Mouse (Mus musculus) gastrocnemius, adult 8-10 months (tissue): Measurements from ENCODE around the gene Agl. TPM values are rescaled to one million over a fixed set of nuclear protein-coding genes. Genes with fewer than 3 reads are reported as not detected.
"Not testable (repeated sequence)": the region's sequence is repeated elsewhere in the genome, so short reads cannot be mapped to it uniquely, and the experiment has no call there.

Source experiments
- DNase-seq, 2 experiments: peaks; one replicate each; pipeline ENCODE4 v3.0.0; 2022; ENCODE audit warnings: low spot score in 2 of 2
- total RNA-seq, 4 experiments: library from RNA; stranded (reverse); gene quantifications; 2 replicates each; pipeline ENCODE4 v1.2.4; 2022

Gene Agl
- total RNA-seq, 4 experiments from 2014 or later, result 785 to 946 (median 837) TPM

- DNase-seq, result no peak
These were observed 59.4 kb downstream of the Agl start for GRCm38 (mm10) chr3:116748391-116749170.

GRCm38 (mm10) chr3:116747648-116748047 is 60.3 kb downstream of the Agl start:
- not testable (repeated sequence) for DNase-seq

GRCm38 (mm10) chr3:116740963-116741362 is 67.0 kb downstream of the Agl start:
- no peak for DNase-seq

GRCm38 (mm10) chr3:116740106-116740505 is 67.9 kb downstream of the Agl start:
- DNase-seq, result no peak

GRCm38 (mm10) chr3:116737326-116737731 is 70.6 kb downstream of the Agl start:
- no peak for DNase-seq

- DNase-seq, result no peak
These were observed 78.3 kb downstream of the Agl start for GRCm38 (mm10) chr3:116729483-116730174.

- no peak for DNase-seq
These were observed 81.2 kb downstream of the Agl start for GRCm38 (mm10) chr3:116726807-116727206.

GRCm38 (mm10) chr3:116723496-116724481 is 84.2 kb downstream of the Agl start:
- no peak for DNase-seq

GRCm38 (mm10) chr3:116722980-116723379 is 85.0 kb downstream of the Agl start:
- DNase-seq, result no peak

- no peak for DNase-seq
These were observed 89.0 kb downstream of the Agl start for GRCm38 (mm10) chr3:116718951-116719350.

GRCm38 (mm10) chr3:116713031-116713430 is 94.9 kb downstream of the Agl start:
- no peak for DNase-seq

- no peak for DNase-seq
These were observed 95.5 kb downstream of the Agl start, which contains the start of gene Slc35a3 for GRCm38 (mm10) chr3:116712436-116712881. Gene Slc35a3 (minus strand): TSS chr3:116712831.

GRCm38 (mm10) chr3:116711624-116712435 is 96.1 kb downstream of the Agl start:
- peak; percentile 52 to 61 for DNase-seq

- no peak for DNase-seq
These were observed 97.0 kb downstream of the Agl start for GRCm38 (mm10) chr3:116710941-116711340.

- DNase-seq, result no peak
These were observed 102.2 kb downstream of the Agl start for GRCm38 (mm10) chr3:116705637-116706204.

GRCm38 (mm10) chr3:116703835-116704234 is 104.1 kb downstream of the Agl start:
- no peak for DNase-seq

- no peak for DNase-seq
These were observed 105.2 kb downstream of the Agl start for GRCm38 (mm10) chr3:116702647-116703272.

GRCm38 (mm10) chr3:116701601-116702000 is 106.4 kb downstream of the Agl start:
- DNase-seq, result no peak

- no peak for DNase-seq
These were observed 109.2 kb downstream of the Agl start for GRCm38 (mm10) chr3:116698786-116699185.

GRCm38 (mm10) chr3:116695666-116695985 is 112.3 kb downstream of the Agl start:
- DNase-seq, result no peak
